Mouse (Mus musculus) ES-Bruce4 (cell line): ENCODE results near the gene Nexn. TPM values are rescaled to one million over a fixed set of nuclear protein-coding genes. Genes with fewer than 3 reads are reported as not detected.
"Not testable (repeated sequence)": the region's sequence is repeated elsewhere in the genome, so short reads cannot be mapped to it uniquely, and the experiment has no call there.

Source experiments
- H3K27ac ChIP-seq: 2 replicates; pipeline ENCODE4 v1.5.1; 2012; ENCODE audit warnings: low read length, inconsistent platforms; ENCODE audit not compliant: insufficient read depth
- H3K27me3 ChIP-seq: 2 replicates; pipeline ENCODE4 v1.6.1; 2012; ENCODE audit warnings: mild to moderate bottlenecking, low read length, inconsistent platforms; ENCODE audit not compliant: control insufficient read depth, poor library complexity, insufficient read depth, severe bottlenecking
- H3K36me3 ChIP-seq: 2 replicates; pipeline ENCODE4 v1.6.1; 2012; ENCODE audit warnings: inconsistent platforms, mild to moderate bottlenecking, low read length, moderate library complexity; ENCODE audit not compliant: control insufficient read depth, poor library complexity, insufficient read depth, severe bottlenecking
- H3K4me1 ChIP-seq: one replicate; pipeline ENCODE4 v1.8.1; 2011; ENCODE audit warnings: low read length; ENCODE audit not compliant: control insufficient read depth, insufficient read depth
- H3K4me3 ChIP-seq: 2 replicates; pipeline ENCODE4 v1.5.1; 2011; ENCODE audit warnings: low read depth, mild to moderate bottlenecking, low read length
- H3K9ac ChIP-seq: 2 replicates; pipeline ENCODE4 v1.6.1; 2012; ENCODE audit warnings: low read depth, mild to moderate bottlenecking, inconsistent platforms; ENCODE audit not compliant: poor library complexity, severe bottlenecking
- H3K9me3 ChIP-seq: replicated peaks from 2 replicates; pipeline ENCODE4 v1.6.1; 2012; ENCODE audit warnings: mild to moderate bottlenecking, low read length, inconsistent platforms; ENCODE audit not compliant: control insufficient read depth, poor library complexity, insufficient read depth, severe bottlenecking
- CTCF ChIP-seq: IDR thresholded peaks from one replicate; pipeline ENCODE4 v1.8.1; 2011; ENCODE audit warnings: low read depth, low read length
- EP300 ChIP-seq: IDR thresholded peaks from 2 replicates; pipeline ENCODE4 v1.6.1; 2011; ENCODE audit warnings: low read depth, low read length; ENCODE audit not compliant: insufficient read depth
- POLR2A ChIP-seq: IDR thresholded peaks from one replicate; pipeline ENCODE4 v1.8.1; 2011; ENCODE audit warnings: low read length; ENCODE audit not compliant: insufficient read depth
- polyA plus RNA-seq: library from polyadenylated mRNA; stranded (reverse); fragments of >200 nt; gene quantifications from 2 replicates; pipeline ENCODE4 v1.2.4, GENCODE M21; 2011; ENCODE audit warnings: low read depth; ENCODE audit not compliant: missing spikeins, insufficient read depth, insufficient read length

Gene Nexn
- polyA plus RNA-seq, 1 experiment: 19.6 TPM

GRCm38 (mm10) chr3:152203411-152203810, 62.7 kb downstream of the Nexn start:
- no peak overlapping the region for H3K27ac ChIP-seq
- no peak overlapping the region for H3K4me3 ChIP-seq
- no peaks in the 10 kb centered on the region for H3K27me3 ChIP-seq
- H3K9me3 ChIP-seq: no peaks in the 10 kb centered on the region
- TF ChIP-seq POLR2A (no peak), CTCF (no peak), EP300 (no peak)
- H3K36me3 ChIP-seq: peaks cover 3% of the 10 kb centered on the region; the same call in 1 of the 2 replicates
- H3K4me1 ChIP-seq: no peaks in the 10 kb centered on the region
- H3K9ac ChIP-seq: no peak overlapping the region

- no peaks in the 10 kb centered on the region for H3K4me1 ChIP-seq
- TF ChIP-seq CTCF: no peak
- no peak for TF ChIP-seq EP300
- TF ChIP-seq POLR2A: no peak
- no peak overlapping the region for H3K9ac ChIP-seq
- H3K4me3 ChIP-seq: no peak overlapping the region
- no peaks in the 10 kb centered on the region for H3K27me3 ChIP-seq
- H3K36me3 ChIP-seq: 0 out of 2 replicates have a peak, but pooled peaks cover 2% of the 10 kb centered on the region
- no peaks in the 10 kb centered on the region for H3K9me3 ChIP-seq
- no peak overlapping the region for H3K27ac ChIP-seq
Measured at GRCm38 (mm10) chr3:152202942-152203341, 63.2 kb downstream of the Nexn start.

- Histone ChIP-seq H3K4me1 (no peaks in the 10 kb centered on the region), H3K9me3 (no peaks in the 10 kb centered on the region), H3K4me3 (no peak overlapping the region), H3K27me3 (no peaks in the 10 kb centered on the region), H3K36me3 (no peaks in the 10 kb centered on the region), H3K27ac (no peak overlapping the region), H3K9ac (no peak overlapping the region)
- TF ChIP-seq CTCF (no peak), POLR2A (no peak), EP300 (no peak)
Measured at GRCm38 (mm10) chr3:152201651-152202050, 64.5 kb downstream of the Nexn start.

GRCm38 (mm10) chr3:152201181-152201580, 65.0 kb downstream of the Nexn start:
- H3K9me3 ChIP-seq: no peaks in the 10 kb centered on the region
- no peak overlapping the region for H3K4me3 ChIP-seq
- no peak overlapping the region for H3K9ac ChIP-seq
- no peak overlapping the region for H3K27ac ChIP-seq
- H3K27me3 ChIP-seq: no peaks in the 10 kb centered on the region
- no peaks in the 10 kb centered on the region for H3K36me3 ChIP-seq
- TF ChIP-seq EP300 (no peak), CTCF (no peak), POLR2A (no peak)
- H3K4me1 ChIP-seq: no peaks in the 10 kb centered on the region

- H3K27me3 ChIP-seq: no peaks in the 10 kb centered on the region
Measured at GRCm38 (mm10) chr3:152199125-152199524, 67.0 kb downstream of the Nexn start.

GRCm38 (mm10) chr3:152197246-152197645, 68.9 kb downstream of the Nexn start:
- H3K9me3 ChIP-seq, H3K9ac ChIP-seq, H3K27me3 ChIP-seq, H3K4me1 ChIP-seq, H3K36me3 ChIP-seq, H3K27ac ChIP-seq, H3K4me3 ChIP-seq: not testable (repeated sequence)

More at GRCm38 (mm10) chr3:152199125-152199524, 67.0 kb downstream of the Nexn start:
- Histone ChIP-seq H3K4me1 (no peaks in the 10 kb centered on the region), H3K9me3 (no peaks in the 10 kb centered on the region), H3K4me3 (no peak overlapping the region), H3K27ac (no peak overlapping the region), H3K36me3 (no peaks in the 10 kb centered on the region), H3K9ac (no peak overlapping the region)
- TF ChIP-seq POLR2A (no peak), CTCF (no peak), EP300 (no peak)
